Mouse (Mus musculus) limb, embryonic 13.5 days (tissue): ENCODE results near the gene Prss40. TPM values are rescaled to one million over a fixed set of nuclear protein-coding genes. Genes with fewer than 3 reads are reported as not detected.
A peak's percentile ranks its signal among the peaks of the same experiment; 100 is the strongest.
"Not testable (repeated sequence)": the region's sequence is repeated elsewhere in the genome, so short reads cannot be mapped to it uniquely, and the experiment has no call there.

Experiments used
- ATAC-seq: fragments of 200-750 bp; cut with Nextera tagmentation; 2 replicates; pipeline ENCODE4 v1.8.0; 2017; ENCODE audit warnings: low read depth, moderate number of reproducible peaks, moderate TSS enrichment; ENCODE audit not compliant: low FRiP score
- H3K27ac ChIP-seq: fragments of 300-500 bp; sonication (generic); 2 replicates; pipeline ENCODE4 v1.5.1; 2015; ENCODE audit warnings: inconsistent platforms, mild to moderate bottlenecking, moderate library complexity
- H3K27me3 ChIP-seq: fragments of 300-500 bp; sonication (generic); 2 replicates; pipeline ENCODE4 v1.6.1; 2015; ENCODE audit warnings: mild to moderate bottlenecking, inconsistent platforms
- H3K36me3 ChIP-seq: fragments of 300-500 bp; sonication (generic); 2 replicates; pipeline ENCODE4 v1.6.1; 2015; ENCODE audit warnings: inconsistent platforms, mild to moderate bottlenecking, moderate library complexity
- H3K4me1 ChIP-seq: fragments of 300-500 bp; sonication (generic); 2 replicates; pipeline ENCODE4 v1.6.1; 2015; ENCODE audit warnings: inconsistent platforms
- H3K4me2 ChIP-seq: fragments of 300-500 bp; sonication (generic); replicated peaks from 2 replicates; pipeline ENCODE4 v1.6.1; 2015; ENCODE audit warnings: inconsistent platforms, mild to moderate bottlenecking, moderate library complexity
- H3K4me3 ChIP-seq: fragments of 300-500 bp; sonication (generic); 2 replicates; pipeline ENCODE4 v1.5.1; 2015; ENCODE audit warnings: moderate library complexity, mild to moderate bottlenecking, inconsistent platforms
- H3K9ac ChIP-seq: fragments of 300-500 bp; sonication (generic); 2 replicates; pipeline ENCODE4 v1.6.1; 2015; ENCODE audit warnings: mild to moderate bottlenecking, inconsistent platforms
- H3K9me3 ChIP-seq: fragments of 300-500 bp; sonication (generic); 2 replicates; pipeline ENCODE4 v1.6.1; 2016; ENCODE audit warnings: inconsistent platforms
- whole genome bisulfite sequencing: fragments of 180-500 bp; shearing (Covaris S2); methylation state at CpG from one replicate; pipeline ENCODE4 v1.1.7; 2015; 5-methylcytosine and 5-hydroxymethylcytosine counted together
- polyA plus RNA-seq: library from polyadenylated mRNA; unstranded; fragments of >200 nt; fragmentation: Nextera tagmentation; extraction: Ambion mirVana; gene quantifications from 2 replicates; pipeline ENCODE4 v1.2.1, GENCODE M21; 2015

The Prss40 gene
- polyA plus RNA-seq, 1 experiment from 2014 or later: 0.11 TPM

GRCm38 (mm10) chr1:34522850-34523244 lies 37.9 kb downstream of the Prss40 start:
- Histone ChIP-seq H3K27me3 (no peaks in the 10 kb centered on the region), H3K9ac (no peak overlapping the region), H3K4me3 (no peak overlapping the region), H3K27ac (no peak overlapping the region), H3K4me1 (no peaks in the 10 kb centered on the region), H3K9me3 (no peaks in the 10 kb centered on the region), H3K4me2 (no peak overlapping the region), H3K36me3 (no peaks in the 10 kb centered on the region)
- ATAC-seq: no peak
- 81% methylated on average over 3 of the region's 3 CpGs for whole genome bisulfite sequencing

- 74% methylated on average over 6 of the region's 6 CpGs for WGBS
- Histone ChIP-seq H3K9ac (no peak overlapping the region), H3K36me3 (no peaks in the 10 kb centered on the region), H3K4me1 (no peaks in the 10 kb centered on the region), H3K4me3 (no peak overlapping the region), H3K27ac (no peak overlapping the region), H3K9me3 (no peaks in the 10 kb centered on the region), H3K27me3 (no peaks in the 10 kb centered on the region), H3K4me2 (no peak overlapping the region)
- ATAC-seq: no peak
These were observed 38.4 kb downstream of the Prss40 start for GRCm38 (mm10) chr1:34522205-34522849.

GRCm38 (mm10) chr1:34518259-34518658 lies 42.5 kb downstream of the Prss40 start:
- no peaks in the 10 kb centered on the region for H3K36me3 ChIP-seq
- 81% methylated on average over 1 of the region's 1 CpGs for WGBS
- no peak overlapping the region for H3K9ac ChIP-seq
- H3K4me2 ChIP-seq: no peak overlapping the region
- no peaks in the 10 kb centered on the region for H3K9me3 ChIP-seq
- H3K4me1 ChIP-seq: no peaks in the 10 kb centered on the region
- H3K27me3 ChIP-seq: no peaks in the 10 kb centered on the region
- no peak overlapping the region for H3K27ac ChIP-seq
- ATAC-seq: no peak
- H3K4me3 ChIP-seq: no peak overlapping the region

DNA sequence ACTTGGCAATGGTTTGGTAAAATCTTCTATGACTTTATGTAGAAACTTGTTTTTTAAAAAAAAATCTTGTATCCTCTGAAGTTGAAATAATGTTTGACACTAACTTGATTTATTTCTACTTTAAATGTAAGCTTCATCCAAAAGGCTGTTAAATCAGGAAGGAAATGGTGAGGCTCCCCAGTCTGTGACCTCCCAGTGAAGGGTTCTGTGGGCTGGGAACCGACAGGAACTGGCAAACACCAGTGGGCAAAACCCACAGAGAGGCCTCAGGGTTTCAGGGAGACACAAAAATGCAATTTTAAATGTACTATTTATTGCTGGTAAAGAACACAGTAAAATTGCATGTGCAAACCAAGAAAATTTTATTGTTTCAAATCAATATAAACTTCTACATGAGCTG lies 42.9 kb downstream of the Prss40 start:
- H3K27ac ChIP-seq, H3K36me3 ChIP-seq: not testable (repeated sequence)
- WGBS: 51% methylated on average over 1 of the region's 1 CpGs

DNA sequence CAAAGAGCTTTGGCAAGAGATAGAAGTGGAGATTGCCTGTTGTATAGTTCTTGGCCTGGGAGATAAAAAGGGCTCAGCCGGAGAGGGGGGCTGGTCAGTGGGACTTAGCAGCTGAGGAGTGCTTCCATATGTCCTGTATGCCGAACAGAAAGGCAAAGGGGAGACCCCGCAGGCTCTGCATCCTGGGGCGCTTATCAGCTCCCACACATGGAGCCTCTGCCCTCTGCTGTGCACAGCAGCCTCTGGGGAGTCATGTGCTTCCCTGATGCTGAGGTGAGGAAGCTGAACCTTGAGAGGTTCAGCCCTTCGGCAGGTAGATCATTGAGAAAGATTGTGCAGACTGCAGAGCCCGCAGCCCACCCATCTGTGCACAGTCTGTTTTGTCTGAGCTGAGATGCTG lies 43.4 kb downstream of the Prss40 start:
- H3K27me3 ChIP-seq, H3K9ac ChIP-seq, H3K4me2 ChIP-seq, H3K9me3 ChIP-seq, H3K4me3 ChIP-seq, H3K4me1 ChIP-seq, ATAC-seq, H3K36me3 ChIP-seq, H3K27ac ChIP-seq: not testable (repeated sequence)
- 56% methylated on average over 6 of the region's 6 CpGs for WGBS

More for the DNA sequence above, 42.9 kb downstream of the Prss40 start:
- not testable (repeated sequence) for H3K4me1 ChIP-seq, H3K4me3 ChIP-seq, H3K27me3 ChIP-seq, H3K9me3 ChIP-seq, H3K4me2 ChIP-seq, H3K9ac ChIP-seq, ATAC-seq

GRCm38 (mm10) chr1:34516595-34516994 lies 44.1 kb downstream of the Prss40 start:
- no peak overlapping the region for H3K9ac ChIP-seq
- peak overlapping the region; percentile 36 for H3K4me2 ChIP-seq

DNA sequence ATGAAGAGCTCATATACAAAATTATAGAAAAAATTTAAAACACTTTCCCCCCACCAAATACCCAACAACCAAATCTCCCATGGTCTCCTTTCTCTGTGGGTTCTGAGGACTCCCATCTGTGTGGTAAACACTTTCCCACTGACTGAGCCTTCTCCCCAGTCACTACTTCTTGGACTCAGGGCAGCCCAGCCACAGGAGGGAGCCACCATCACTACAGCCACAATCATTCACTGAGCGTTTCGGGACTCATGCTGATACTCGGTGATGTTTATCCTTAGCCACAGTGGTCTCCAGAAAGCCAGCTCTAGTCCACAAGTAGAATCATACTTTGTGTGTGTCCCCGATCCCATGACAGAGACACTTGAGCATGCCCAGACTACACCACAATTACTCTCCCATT lies 47.7 kb downstream of the Prss40 start:
- Histone ChIP-seq H3K4me2 (no peak overlapping the region), H3K27me3 (no peaks in the 10 kb centered on the region), H3K9ac (no peak overlapping the region), H3K4me1 (peaks cover 4% of the 10 kb centered on the region), H3K27ac (no peak overlapping the region), H3K36me3 (no peaks in the 10 kb centered on the region), H3K9me3 (no peaks in the 10 kb centered on the region), H3K4me3 (no peak overlapping the region)
- ATAC-seq: no peak
- WGBS: 77% methylated on average over 4 of the region's 4 CpGs

More at GRCm38 (mm10) chr1:34516595-34516994, 44.1 kb downstream of the Prss40 start:
- Histone ChIP-seq H3K27me3 (no peaks in the 10 kb centered on the region), H3K4me3 (no peak overlapping the region), H3K27ac (no peak overlapping the region), H3K36me3 (no peaks in the 10 kb centered on the region), H3K9me3 (no peaks in the 10 kb centered on the region), H3K4me1 (no peaks in the 10 kb centered on the region)
- 20% methylated on average over 5 of the region's 5 CpGs for WGBS
- 0 out of 2 replicates have a peak, but pooled peaks have one; percentile 61 for ATAC-seq

DNA sequence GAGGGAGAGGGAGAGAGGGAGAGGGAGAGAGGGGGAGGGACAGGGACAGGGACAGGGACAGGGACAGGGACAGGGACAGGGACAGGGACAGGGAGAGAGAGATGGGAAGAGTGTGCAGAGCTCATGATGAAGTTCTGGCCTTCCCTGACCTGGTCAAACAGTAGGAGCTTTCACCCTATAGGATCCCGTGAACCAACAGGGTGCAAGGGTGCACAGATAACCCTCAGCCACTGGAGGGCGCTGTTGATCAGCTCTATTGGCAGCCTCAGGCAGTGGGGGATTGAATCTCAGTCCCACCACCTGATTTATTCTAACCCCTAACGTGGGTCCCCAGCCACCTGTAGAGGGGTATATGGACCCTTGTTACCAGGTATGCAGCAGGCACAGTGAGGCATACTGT lies 49.7 kb downstream of the Prss40 start:
- H3K4me1 ChIP-seq: peaks cover 4% of the 10 kb centered on the region
- no peaks in the 10 kb centered on the region for H3K9me3 ChIP-seq
- H3K4me3 ChIP-seq: no peak overlapping the region
- H3K27ac ChIP-seq: no peak overlapping the region
- H3K4me2 ChIP-seq: peak overlapping the region; percentile 52; the same call in 1 of the 2 replicates
- 0 out of 2 replicates have a peak, but pooled peaks have one; percentile 28 for ATAC-seq
- H3K36me3 ChIP-seq: no peaks in the 10 kb centered on the region
- H3K27me3 ChIP-seq: no peaks in the 10 kb centered on the region
- 5% methylated on average over 3 of the region's 3 CpGs for WGBS
- H3K9ac ChIP-seq: no peak overlapping the region

GRCm38 (mm10) chr1:34510575-34510981 lies 50.2 kb downstream of the Prss40 start:
- Histone ChIP-seq H3K27ac (no peak overlapping the region), H3K36me3 (no peaks in the 10 kb centered on the region), H3K9me3 (no peaks in the 10 kb centered on the region), H3K9ac (peak overlapping the region; percentile 40; the same call in 1 of the 2 replicates), H3K4me2 (peak overlapping the region; percentile 52), H3K4me1 (peaks cover 4% of the 10 kb centered on the region), H3K27me3 (no peaks in the 10 kb centered on the region), H3K4me3 (peak overlapping the region; percentile 10)
- WGBS: 7% methylated on average over 7 of the region's 7 CpGs
- ATAC-seq: peak; percentile 62; the same call in 1 of the 2 replicates

- H3K9me3 ChIP-seq: no peaks in the 10 kb centered on the region
- no peak overlapping the region for H3K9ac ChIP-seq
- H3K27ac ChIP-seq: no peak overlapping the region
- H3K4me3 ChIP-seq: no peak overlapping the region
- ATAC-seq: no peak
- no peak overlapping the region for H3K4me2 ChIP-seq
- H3K4me1 ChIP-seq: peaks cover 4% of the 10 kb centered on the region
- no peaks in the 10 kb centered on the region for H3K36me3 ChIP-seq
- 91% methylated on average over 3 of the region's 3 CpGs for WGBS
- no peaks in the 10 kb centered on the region for H3K27me3 ChIP-seq
These were observed 52.8 kb downstream of the Prss40 start for GRCm38 (mm10) chr1:34507986-34508385.

DNA sequence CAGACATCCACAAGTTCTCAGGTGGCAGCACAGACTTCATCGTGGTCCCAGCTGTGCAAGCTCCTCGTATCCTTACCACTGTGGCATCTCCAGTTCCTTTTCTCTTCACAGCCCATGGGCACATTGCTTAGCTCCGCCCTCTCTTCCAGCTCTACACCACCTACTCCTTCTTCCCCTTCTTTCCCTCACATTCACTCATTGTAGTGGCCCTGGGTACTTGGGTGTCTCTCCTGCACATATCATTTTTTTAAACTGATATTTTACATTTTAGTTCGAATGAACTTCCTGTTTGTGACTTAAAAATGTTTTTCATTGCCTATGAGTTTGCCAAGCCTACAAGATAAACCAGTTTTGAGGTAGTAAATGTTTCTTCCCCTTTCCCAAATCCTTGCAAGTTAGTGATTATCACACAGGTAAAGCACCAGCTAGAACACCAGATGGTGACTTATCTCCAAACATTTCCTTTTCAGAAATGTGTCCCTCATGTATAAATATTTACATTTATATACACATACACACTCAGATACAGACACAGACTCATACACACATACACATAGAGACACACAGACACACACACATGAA lies 54.7 kb downstream of the Prss40 start:
- Histone ChIP-seq H3K36me3 (no peaks in the 10 kb centered on the region), H3K4me1 (peaks cover 4% of the 10 kb centered on the region), H3K4me3 (no peak overlapping the region), H3K9me3 (no peaks in the 10 kb centered on the region), H3K27me3 (no peaks in the 10 kb centered on the region), H3K27ac (no peak overlapping the region), H3K4me2 (no peak overlapping the region), H3K9ac (no peak overlapping the region)
- ATAC-seq: no peak
- WGBS: 78% methylated on average over 4 of the region's 4 CpGs

DNA sequence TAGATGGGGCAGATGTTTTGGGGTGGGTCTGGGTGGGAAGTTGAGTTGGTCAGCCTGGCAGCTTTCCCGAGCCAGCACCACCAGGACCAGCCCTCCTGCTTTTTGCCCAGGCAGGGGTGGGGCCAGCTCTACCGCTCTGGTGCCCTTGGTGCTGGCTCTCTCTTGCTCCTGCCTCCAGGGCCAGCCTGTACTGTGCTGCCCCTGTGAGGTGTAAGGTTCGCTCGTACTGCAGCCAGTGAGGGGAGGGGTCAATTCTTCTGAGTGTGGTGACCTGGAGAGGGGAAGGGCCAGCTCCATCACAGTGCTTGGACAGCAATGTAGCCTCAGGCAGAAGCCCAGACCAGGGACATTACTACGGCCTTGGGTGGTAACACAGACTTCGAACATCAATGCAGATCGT lies 55.4 kb downstream of the Prss40 start:
- Histone ChIP-seq H3K9me3 (no peaks in the 10 kb centered on the region), H3K4me3 (no peak overlapping the region), H3K27me3 (no peaks in the 10 kb centered on the region), H3K27ac (no peak overlapping the region), H3K9ac (no peak overlapping the region), H3K36me3 (no peaks in the 10 kb centered on the region), H3K4me2 (no peak overlapping the region), H3K4me1 (no peaks in the 10 kb centered on the region; the same call in 1 of the 2 replicates)
- peak; percentile 28; the same call in 1 of the 2 replicates for ATAC-seq
- 52% methylated on average over 7 of the region's 7 CpGs for WGBS

GRCm38 (mm10) chr1:34502991-34503390 lies 57.8 kb downstream of the Prss40 start:
- H3K9ac ChIP-seq: no peak overlapping the region
- WGBS: 63% methylated on average over 3 of the region's 3 CpGs

More at GRCm38 (mm10) chr1:34502991-34503390, 57.8 kb downstream of the Prss40 start:
- no peak for ATAC-seq
- H3K27ac ChIP-seq: no peak overlapping the region
- no peaks in the 10 kb centered on the region for H3K9me3 ChIP-seq
- H3K4me2 ChIP-seq: no peak overlapping the region
- H3K4me3 ChIP-seq: no peak overlapping the region
- H3K27me3 ChIP-seq: no peaks in the 10 kb centered on the region
- H3K4me1 ChIP-seq: no peaks in the 10 kb centered on the region
- no peaks in the 10 kb centered on the region for H3K36me3 ChIP-seq
